Mouse (Mus musculus): Measurements from ENCODE around the gene Naa35.

DNA sequence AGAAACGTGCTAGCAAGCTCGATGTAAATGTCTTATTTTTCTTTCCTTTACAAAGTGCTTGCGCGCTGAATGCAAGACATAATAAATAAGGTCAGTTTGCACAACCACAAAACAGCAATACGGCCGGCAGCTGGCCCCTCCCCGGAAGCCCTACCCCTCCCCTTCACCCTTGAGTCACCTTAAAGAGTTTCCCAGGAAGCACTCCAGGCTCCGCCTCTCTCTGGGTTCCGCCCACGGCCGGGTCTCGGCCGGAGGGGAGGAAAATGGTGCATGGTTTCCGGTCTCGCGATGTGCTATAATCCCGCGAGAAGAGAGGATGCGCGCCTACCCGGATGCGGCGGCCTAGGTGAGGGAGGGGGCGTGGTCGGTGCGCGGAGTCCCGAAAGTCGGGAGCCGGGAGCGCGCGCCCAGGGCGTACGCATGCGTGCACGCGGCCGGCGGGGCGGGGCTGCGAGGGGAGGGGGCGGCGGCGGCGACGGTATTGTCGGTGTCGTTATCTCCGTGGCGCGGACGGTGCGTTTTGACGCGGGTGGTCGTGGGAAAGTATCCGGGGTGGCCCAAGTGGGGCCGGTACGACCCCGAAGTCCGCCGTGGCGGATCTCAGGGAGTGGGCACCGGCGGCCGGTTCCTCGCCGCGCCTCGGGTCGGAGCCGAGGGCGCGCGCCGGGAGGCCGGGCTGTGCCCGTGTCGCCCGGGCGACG, at the start of gene Naa35, which contains the start of gene Agtpbp1:
- TF ChIP-seq GATA1 (IDR thresholded peaks at IDR 0.05; ENCODE audit: low read length) (no peak), TAL1 (IDR thresholded peaks at IDR 0.05; ENCODE audit: low read length) (no peak)
